Mouse (Mus musculus) heart, postnatal 0 days (tissue): ENCODE data around the gene Sspo. TPM values are rescaled to one million over a fixed set of nuclear protein-coding genes. Genes with fewer than 3 reads are reported as not detected.
A peak's percentile ranks its signal among the peaks of the same experiment; 100 is the strongest.

ENCODE experiments used
- ATAC-seq: fragments of 200-750 bp; cut with Nextera tagmentation; 2 replicates; pipeline ENCODE4 v1.8.0; 2017; ENCODE audit warnings: low read depth, moderate number of reproducible peaks, moderate library complexity; ENCODE audit not compliant: insufficient read depth
- DNase-seq: peaks from one replicate; pipeline ENCODE4 v3.0.0-alpha.2; 2016; ENCODE audit warnings: low spot score
- H3K27ac ChIP-seq: fragments of 300-500 bp; sonication (generic); 2 replicates; pipeline ENCODE4 v1.5.1; 2014; ENCODE audit warnings: low read depth, mild to moderate bottlenecking
- H3K27me3 ChIP-seq: fragments of 300-500 bp; sonication (generic); 2 replicates; pipeline ENCODE4 v1.6.1; 2014; ENCODE audit warnings: low read length, mixed read lengths; ENCODE audit not compliant: control insufficient read depth, insufficient read depth
- H3K36me3 ChIP-seq: fragments of 300-500 bp; sonication (generic); replicated peaks from 2 replicates; pipeline ENCODE4 v1.6.1; 2014; ENCODE audit warnings: low read length, mixed read lengths; ENCODE audit not compliant: control insufficient read depth, insufficient read depth
- H3K4me1 ChIP-seq: fragments of 300-500 bp; sonication (generic); 2 replicates; pipeline ENCODE4 v1.6.1; 2014; ENCODE audit warnings: antibody characterized with exemption; ENCODE audit not compliant: control insufficient read depth, insufficient read depth
- H3K4me2 ChIP-seq: fragments of 300-500 bp; sonication (generic); 2 replicates; pipeline ENCODE4 v1.6.1; 2014; ENCODE audit warnings: low read depth, mild to moderate bottlenecking, low read length, moderate library complexity
- H3K4me3 ChIP-seq: fragments of 300-500 bp; sonication (generic); 2 replicates; pipeline ENCODE4 v1.5.1; 2014; ENCODE audit warnings: low read depth, low read length
- H3K9ac ChIP-seq: fragments of 300-500 bp; sonication (generic); replicated peaks from 2 replicates; pipeline ENCODE4 v1.6.1; 2014; ENCODE audit warnings: low read depth, low read length, mixed read lengths
- H3K9me3 ChIP-seq: fragments of 300-500 bp; sonication (generic); replicated peaks from 2 replicates; pipeline ENCODE4 v1.6.1; 2016; ENCODE audit warnings: low read length; ENCODE audit not compliant: control insufficient read depth
- CTCF ChIP-seq: IDR thresholded peaks from 2 replicates; pipeline ENCODE4 v1.5.1; 2016; ENCODE audit warnings: antibody characterized with exemption, control low read depth, low read depth
- EP300 ChIP-seq: IDR thresholded peaks from 2 replicates; pipeline ENCODE4 v1.6.1; 2016; ENCODE audit warnings: antibody characterized with exemption, low read depth
- WGBS: fragments of 180-500 bp; shearing (Covaris S2); extraction: QIAGEN DNeasy Blood & Tissue Kit; methylation state at CpG from one replicate; pipeline ENCODE4 v1.1.7; 2014; 5-methylcytosine and 5-hydroxymethylcytosine counted together
- polyA plus RNA-seq: library from polyadenylated mRNA; unstranded; fragments of >200 nt; fragmentation: Nextera tagmentation; extraction: Ambion mirVana; gene quantifications from 2 replicates; pipeline ENCODE4 v1.2.1, GENCODE M21; 2015
- total RNA-seq: library from RNA; depleted of rRNA; stranded (reverse); fragments of >200 nt; gene quantifications from 2 replicates; pipeline ENCODE4 v1.2.3, GENCODE M21; 2014; ENCODE audit warnings: low replicate concordance

Gene Sspo
- total and polyA plus RNA-seq, 2 experiments from 2014 or later, result 0.15 to 3.4 TPM

DNA sequence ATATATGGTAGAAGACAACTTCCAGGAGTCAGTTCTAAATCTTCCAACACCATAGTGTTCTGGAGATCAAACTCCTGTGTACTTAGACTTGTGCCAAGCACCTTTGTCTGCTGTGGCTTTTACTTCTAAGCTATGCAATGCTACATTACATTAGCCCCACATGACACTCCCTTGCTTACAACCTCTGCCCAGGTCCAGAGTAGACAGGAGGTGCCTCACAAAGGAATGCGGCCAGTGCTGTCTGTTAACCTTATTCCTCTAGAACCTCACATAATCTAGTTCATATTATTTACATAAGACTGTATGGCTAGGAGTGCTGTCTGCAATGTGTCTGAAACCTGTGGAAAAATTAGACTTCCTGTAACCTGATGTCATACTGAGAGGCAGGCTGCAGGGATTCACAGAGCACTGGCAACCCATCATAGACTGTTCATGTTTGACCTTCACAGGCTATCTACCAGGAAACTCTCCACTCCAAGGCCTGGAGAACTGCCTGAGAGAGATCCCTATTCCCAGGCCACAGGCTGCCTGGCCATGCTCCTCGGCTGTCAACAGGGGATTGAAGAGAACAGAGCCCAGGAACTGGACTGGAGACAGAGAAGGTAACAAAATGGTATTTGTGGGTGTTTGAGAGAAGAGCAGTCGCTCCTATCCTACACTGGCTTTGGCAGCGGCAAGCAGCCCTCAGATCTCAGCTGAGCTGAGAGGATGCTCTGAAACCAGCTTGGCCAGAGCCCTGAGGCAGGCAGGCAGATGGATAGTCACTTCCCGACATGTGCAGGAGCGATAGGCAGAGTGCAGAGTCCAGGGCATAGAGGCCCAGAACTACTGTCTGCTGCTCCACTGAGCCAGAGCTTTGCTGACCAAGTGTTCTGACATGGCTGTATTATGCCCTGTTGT, 36.6 kb upstream of the Sspo start:
- TF ChIP-seq CTCF, result no peak
- no peak for TF ChIP-seq EP300
- Histone ChIP-seq H3K4me1 (0 out of 2 replicates have a peak, but pooled peaks cover 11% of the 10 kb centered on the region), H3K27me3 (no peaks in the 10 kb centered on the region), H3K9me3 (no peaks in the 10 kb centered on the region), H3K4me2 (no peak overlapping the region), H3K27ac (peak overlapping the region; percentile 58), H3K36me3 (peaks cover 99% of the 10 kb centered on the region), H3K4me3 (no peak overlapping the region), H3K9ac (no peak overlapping the region)
- WGBS, result 58% methylated on average over 6 of the region's 6 CpGs
- DNase-seq (peak; percentile 75), ATAC-seq (peak; percentile 87)

DNA sequence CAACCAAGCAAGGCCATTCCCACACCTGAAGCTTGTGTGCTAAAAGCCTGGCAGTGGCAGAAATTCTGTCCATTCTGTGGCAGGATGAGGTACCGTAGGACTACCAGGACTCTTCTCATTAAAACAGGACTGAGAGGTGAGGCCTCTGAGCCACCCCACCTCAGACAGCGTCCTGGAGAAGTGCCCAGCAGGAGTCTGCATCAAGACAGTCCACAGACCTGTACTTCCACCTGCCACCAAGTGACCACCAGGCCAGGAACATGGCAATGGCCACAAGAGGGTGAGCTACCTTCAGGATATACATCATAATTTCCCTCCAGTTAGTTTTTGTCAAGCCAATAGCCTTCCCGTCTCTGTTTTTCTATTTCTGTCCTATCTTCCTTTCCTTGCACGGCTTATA, 35.9 kb upstream of the Sspo start:
- TF ChIP-seq EP300 (no peak), CTCF (no peak)
- Histone ChIP-seq H3K9me3 (no peaks in the 10 kb centered on the region), H3K4me3 (no peak overlapping the region), H3K36me3 (peaks cover 99% of the 10 kb centered on the region), H3K27me3 (no peaks in the 10 kb centered on the region), H3K4me2 (no peak overlapping the region), H3K27ac (peak overlapping the region; percentile 58), H3K9ac (no peak overlapping the region), H3K4me1 (0 out of 2 replicates have a peak, but pooled peaks cover 11% of the 10 kb centered on the region)
- DNase-seq, result no peak
- 72% methylated on average over 4 of the region's 4 CpGs for WGBS
- no peak for ATAC-seq

- Histone ChIP-seq H3K27ac (no peak overlapping the region), H3K36me3 (peaks cover 99% of the 10 kb centered on the region), H3K4me2 (no peak overlapping the region), H3K4me3 (no peak overlapping the region), H3K9ac (no peak overlapping the region), H3K9me3 (no peaks in the 10 kb centered on the region), H3K27me3 (no peaks in the 10 kb centered on the region), H3K4me1 (0 out of 2 replicates have a peak, but pooled peaks cover 11% of the 10 kb centered on the region)
- ATAC-seq (no peak), DNase-seq (no peak)
- TF ChIP-seq CTCF (no peak), EP300 (no peak)
- WGBS, result 88% methylated on average over 3 of the region's 3 CpGs
Measured at GRCm38 (mm10) chr6:48412662-48413061, 35.4 kb upstream of the Sspo start.

DNA sequence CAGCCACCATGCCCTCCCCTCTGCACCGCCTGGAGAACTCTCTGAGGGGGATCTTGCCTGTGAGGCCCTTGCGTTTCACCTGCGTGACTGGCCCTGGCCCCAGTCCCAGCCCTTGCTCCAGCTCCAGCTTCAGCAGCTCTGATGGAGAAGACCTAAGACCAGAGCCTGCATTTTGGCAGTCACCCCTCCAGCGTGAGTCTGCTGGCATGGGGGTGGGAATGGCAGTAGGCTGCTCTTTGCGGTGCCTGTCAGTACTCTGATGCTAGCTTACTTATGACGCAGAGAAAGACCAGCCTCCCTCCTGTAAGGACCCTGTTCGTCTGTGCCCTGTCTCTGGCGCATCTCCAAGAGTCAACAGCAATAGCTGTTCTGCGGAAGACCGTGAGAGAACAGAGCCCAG, 34.9 kb upstream of the Sspo start:
- Histone ChIP-seq H3K9me3 (no peaks in the 10 kb centered on the region), H3K4me2 (no peak overlapping the region), H3K36me3 (peaks cover 95% of the 10 kb centered on the region), H3K27ac (no peak overlapping the region), H3K27me3 (no peaks in the 10 kb centered on the region), H3K9ac (no peak overlapping the region), H3K4me1 (0 out of 2 replicates have a peak, but pooled peaks cover 11% of the 10 kb centered on the region), H3K4me3 (no peak overlapping the region)
- no peak for TF ChIP-seq CTCF
- TF ChIP-seq EP300, result no peak
- DNase-seq, result no peak
- ATAC-seq, result peak; percentile 11; the same call in 1 of the 2 replicates
- WGBS, result 57% methylated on average over 10 of the region's 10 CpGs

- H3K36me3 ChIP-seq, result peaks cover 77% of the 10 kb centered on the region
- H3K9ac ChIP-seq, result no peak overlapping the region
- 71% methylated on average over 1 of the region's 1 CpGs for WGBS
- H3K4me3 ChIP-seq, result no peak overlapping the region
- DNase-seq (no peak), ATAC-seq (no peak)
- H3K9me3 ChIP-seq, result no peaks in the 10 kb centered on the region
- H3K27ac ChIP-seq, result no peak overlapping the region
- no peaks in the 10 kb centered on the region for H3K27me3 ChIP-seq
- H3K4me1 ChIP-seq, result peaks cover 13% of the 10 kb centered on the region; the same call in 1 of the 2 replicates
- no peak for TF ChIP-seq CTCF
- H3K4me2 ChIP-seq, result no peak overlapping the region
Measured at GRCm38 (mm10) chr6:48414886-48415285, 33.1 kb upstream of the Sspo start.
